Mouse (Mus musculus) frontal cortex, postnatal 10 days (tissue): ENCODE data around the gene Ube2g1.
A peak's percentile ranks its signal among the peaks of the same experiment; 100 is the strongest.
"Not testable (repeated sequence)": the region's sequence is repeated elsewhere in the genome, so short reads cannot be mapped to it uniquely, and the experiment has no call there.

Experiments used
- DNase-seq, 2 experiments: peaks; one replicate each; pipeline ENCODE4 v3.0.0; 2022; ENCODE audit warnings: low spot score in 2 of 2, mixed read lengths in 1 of 2

The Ube2g1 gene

DNA sequence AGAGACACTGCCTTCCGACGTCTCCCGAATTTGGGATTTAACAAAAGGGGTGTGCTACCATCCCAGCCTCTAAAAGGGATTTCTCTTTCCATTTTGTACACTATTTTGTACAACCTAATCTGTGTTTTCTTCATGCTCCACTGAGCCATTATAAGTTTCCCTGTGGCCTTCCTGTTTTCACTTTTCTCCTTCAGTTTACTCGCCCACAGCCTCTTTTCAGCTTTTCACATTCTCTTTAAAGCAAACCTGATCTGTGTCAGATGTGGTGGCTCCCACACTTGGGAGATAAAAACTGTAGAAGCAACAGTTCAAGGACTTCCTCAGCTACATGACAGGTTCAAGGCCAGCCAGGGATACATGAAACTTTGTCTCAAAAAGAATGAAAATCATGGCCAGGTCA lies 85.3 kb downstream of the Ube2g1 start:
- no peak for DNase-seq

GRCm38 (mm10) chr11:72695025-72695424 lies 87.9 kb downstream of the Ube2g1 start:
- no peak for DNase-seq

- DNase-seq, result no peak
Observed at GRCm38 (mm10) chr11:72696368-72696971, 89.4 kb downstream of the Ube2g1 start.

- DNase-seq, result no peak
Observed at GRCm38 (mm10) chr11:72697323-72697722, 90.2 kb downstream of the Ube2g1 start.

GRCm38 (mm10) chr11:72705111-72705510 lies 98.0 kb downstream of the Ube2g1 start:
- DNase-seq, result not testable (repeated sequence)

DNA sequence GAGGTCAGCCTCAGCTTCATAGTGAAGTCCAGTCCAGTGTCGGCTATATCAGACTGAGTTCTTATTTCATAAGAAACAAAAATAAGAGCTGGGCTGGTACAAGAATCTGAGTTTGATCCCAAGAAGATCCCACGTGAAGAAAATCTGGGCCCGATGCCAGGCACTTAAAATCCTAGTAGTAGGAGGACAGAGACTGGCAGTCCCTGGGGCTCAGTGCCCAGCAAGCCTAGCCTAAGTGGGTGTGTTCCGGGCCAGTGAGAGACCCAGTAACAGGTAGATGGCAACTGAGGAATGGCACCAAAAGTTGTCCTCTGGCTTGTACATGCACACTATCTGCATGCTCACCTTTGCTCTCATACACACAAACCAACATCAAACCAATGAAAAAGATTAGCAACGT lies 105.6 kb downstream of the Ube2g1 start:
- DNase-seq, result peak in 1 of 2 experiments; percentile 37

DNA sequence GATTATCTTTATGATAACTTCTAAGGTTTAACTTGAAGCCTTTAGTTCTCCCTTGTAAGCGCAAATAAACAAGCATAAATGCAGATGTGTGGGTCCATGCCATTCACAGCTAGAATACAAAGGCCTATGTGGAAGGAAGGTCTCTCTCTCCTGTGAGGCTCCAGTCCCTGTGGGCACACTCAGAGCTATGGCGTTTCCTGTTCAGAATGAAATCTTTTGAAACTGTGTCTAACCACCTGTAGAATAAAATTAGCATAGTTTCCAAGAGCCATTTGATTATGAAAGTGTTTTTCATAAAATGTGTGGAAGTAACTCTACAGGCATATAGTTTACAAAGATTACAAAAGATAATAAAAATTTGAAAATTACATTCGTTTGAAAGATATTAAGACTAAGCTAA lies 111.1 kb downstream of the Ube2g1 start:
- DNase-seq, result no peak

DNA sequence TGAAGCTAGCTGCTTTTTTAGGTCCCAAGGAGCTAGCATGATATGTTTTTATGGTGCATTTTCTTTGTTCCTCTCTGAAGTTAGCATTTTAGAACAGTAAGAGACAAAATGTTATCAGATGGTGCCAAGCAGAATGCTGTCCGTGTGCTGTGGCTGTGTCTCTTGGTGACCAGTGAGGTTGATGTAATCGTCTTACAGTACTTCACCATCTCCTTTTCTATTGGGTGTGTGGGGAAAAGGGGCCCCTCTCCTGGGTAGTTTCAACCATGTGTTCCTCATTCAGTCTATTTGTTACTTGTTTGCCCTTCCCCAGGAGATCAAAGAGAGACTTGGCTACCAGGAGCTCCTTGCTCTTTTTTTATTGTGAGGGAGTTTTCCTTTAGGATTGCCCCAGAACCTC lies 116.1 kb downstream of the Ube2g1 start:
- DNase-seq, result no peak

DNA sequence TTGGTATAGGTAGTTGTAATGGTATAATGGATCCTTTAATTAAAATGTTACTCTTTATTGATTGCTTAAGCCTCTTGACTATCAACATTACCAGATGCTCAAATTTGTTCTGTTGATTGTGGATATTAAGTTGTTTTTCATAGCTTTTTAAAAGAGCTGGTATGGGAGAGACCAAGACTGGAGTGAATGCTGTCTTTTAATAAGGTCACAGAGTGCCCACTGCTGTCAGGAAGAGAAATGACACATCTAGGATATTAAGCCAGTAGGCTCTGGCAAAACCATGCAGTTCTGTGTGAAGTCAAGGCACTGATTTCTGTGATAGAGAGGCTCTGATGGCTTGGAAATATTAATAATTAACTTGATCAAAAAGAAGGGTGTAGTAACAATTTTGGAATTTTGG lies 116.8 kb downstream of the Ube2g1 start:
- DNase-seq, result no peak

GRCm38 (mm10) chr11:72726023-72726422 lies 118.9 kb downstream of the Ube2g1 start:
- DNase-seq, result no peak

- no peak for DNase-seq
Observed at GRCm38 (mm10) chr11:72733736-72734135, 126.7 kb downstream of the Ube2g1 start.

GRCm38 (mm10) chr11:72734840-72735518 lies 127.9 kb downstream of the Ube2g1 start:
- DNase-seq, result no peak

GRCm38 (mm10) chr11:72735519-72735860 lies 128.4 kb downstream of the Ube2g1 start:
- DNase-seq, result no peak
